Mouse (Mus musculus): Measurements from ENCODE around the gene Mgat2.
A peak's percentile ranks its signal among the peaks of the same experiment; 100 is the strongest.
"Not testable (repeated sequence)": the region's sequence is repeated elsewhere in the genome, so short reads cannot be mapped to it uniquely, and the experiment has no call there.

- TF ChIP-seq CTCF (conservative IDR thresholded peaks at IDR 0.05; ENCODE audit: insufficient read depth, insufficient read length, low read depth, low read length) = not testable (repeated sequence)
- TF ChIP-seq POLR2A (IDR thresholded peaks at IDR 0.05; ENCODE audit: low read depth, low read length) = peak; percentile 85
Observed at GRCm38 (mm10) chr12:69158765-69159577, 25.0 kb upstream of the Mgat2 start, which contains the start of gene Rps29.
